Mouse (Mus musculus) ovary, postnatal 36 days (tissue): Measurements from ENCODE around the gene Nsf.
"Not testable (repeated sequence)": the region's sequence is repeated elsewhere in the genome, so short reads cannot be mapped to it uniquely, and the experiment has no call there.

Experiments
- DNase-seq: peaks from one replicate; pipeline ENCODE4 v3.0.0; 2022; ENCODE audit warnings: low spot score, mixed read lengths

The Nsf gene

DNA sequence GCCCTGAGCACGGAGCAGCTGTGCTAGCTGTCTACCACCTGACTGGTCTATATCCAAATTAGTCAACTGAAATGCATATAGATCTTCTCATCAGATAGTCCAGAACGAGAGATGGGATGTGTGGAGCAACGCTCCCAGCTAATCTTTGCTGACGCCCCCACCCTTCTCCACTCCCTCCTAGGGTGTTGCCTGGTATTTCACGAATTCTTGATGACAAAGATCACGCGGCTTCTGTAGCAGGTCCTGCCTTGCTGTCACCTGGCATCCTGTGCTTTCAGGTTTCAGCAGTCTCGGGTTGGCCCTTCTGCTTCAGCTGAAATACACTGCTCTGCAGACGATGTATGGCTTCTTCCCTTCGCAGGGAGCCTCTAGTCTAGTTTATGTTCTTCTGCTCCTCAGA lies 61.0 kb downstream of the Nsf start:
- DNase-seq = no peak

DNA sequence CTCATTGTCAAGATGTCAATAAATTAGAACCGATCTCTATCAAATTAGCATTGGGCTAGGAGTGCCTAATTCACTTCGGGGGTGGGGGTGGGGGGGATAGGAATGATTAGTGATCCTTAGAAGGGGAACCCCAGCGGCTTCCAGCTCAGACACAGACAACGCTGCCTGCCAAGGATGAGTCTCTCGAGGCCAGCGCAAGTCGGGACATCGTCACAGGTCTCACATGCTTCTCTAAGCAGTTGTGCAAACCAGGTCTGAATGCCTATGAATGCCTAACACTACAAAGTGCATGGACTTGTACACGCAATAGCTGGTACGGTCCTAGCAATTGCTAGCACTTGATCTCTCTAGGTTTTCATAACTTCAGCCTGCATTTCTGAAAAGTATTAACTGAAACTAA lies 62.1 kb downstream of the Nsf start:
- DNase-seq = no peak

DNA sequence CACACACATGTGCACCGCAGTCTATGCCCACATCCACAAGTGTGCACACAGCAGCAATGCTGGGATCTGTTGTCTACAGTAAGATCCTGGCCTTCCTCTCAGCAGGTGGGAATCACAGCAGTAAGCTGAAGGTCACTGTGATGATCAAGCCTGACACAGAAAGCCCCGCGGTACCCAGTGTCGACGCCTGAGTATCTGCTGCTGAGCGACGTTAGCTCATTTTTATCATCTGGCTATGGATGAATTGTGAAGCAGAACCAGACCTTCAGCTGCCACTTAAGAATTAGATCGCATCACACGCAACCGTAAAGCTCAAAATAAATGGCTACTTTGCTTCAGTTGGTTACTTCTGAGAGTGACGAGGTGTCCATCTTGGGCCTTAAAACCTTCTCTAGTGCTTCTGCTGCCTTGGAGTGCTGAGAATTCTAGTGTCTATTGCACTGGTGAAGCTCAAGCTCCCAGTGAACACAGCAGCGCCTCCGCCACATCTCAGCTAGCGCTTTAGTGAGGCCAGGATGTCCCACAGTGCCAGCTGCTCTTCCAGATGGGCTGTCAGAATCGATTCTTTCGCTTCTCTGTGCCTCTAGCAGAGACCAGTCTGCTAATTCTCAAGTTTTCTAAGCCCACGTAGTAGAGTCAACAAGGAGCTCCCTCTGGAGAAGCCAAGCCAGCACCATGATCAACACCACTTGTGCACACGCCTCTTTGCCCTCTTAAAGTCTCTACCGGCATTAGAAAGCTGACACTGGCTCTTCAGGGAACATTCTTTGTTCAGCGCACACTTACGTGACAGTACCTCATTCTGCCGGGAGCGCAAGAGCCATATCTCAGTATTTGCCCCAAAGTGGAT lies 63.3 kb downstream of the Nsf start:
- no peak for DNase-seq

DNA sequence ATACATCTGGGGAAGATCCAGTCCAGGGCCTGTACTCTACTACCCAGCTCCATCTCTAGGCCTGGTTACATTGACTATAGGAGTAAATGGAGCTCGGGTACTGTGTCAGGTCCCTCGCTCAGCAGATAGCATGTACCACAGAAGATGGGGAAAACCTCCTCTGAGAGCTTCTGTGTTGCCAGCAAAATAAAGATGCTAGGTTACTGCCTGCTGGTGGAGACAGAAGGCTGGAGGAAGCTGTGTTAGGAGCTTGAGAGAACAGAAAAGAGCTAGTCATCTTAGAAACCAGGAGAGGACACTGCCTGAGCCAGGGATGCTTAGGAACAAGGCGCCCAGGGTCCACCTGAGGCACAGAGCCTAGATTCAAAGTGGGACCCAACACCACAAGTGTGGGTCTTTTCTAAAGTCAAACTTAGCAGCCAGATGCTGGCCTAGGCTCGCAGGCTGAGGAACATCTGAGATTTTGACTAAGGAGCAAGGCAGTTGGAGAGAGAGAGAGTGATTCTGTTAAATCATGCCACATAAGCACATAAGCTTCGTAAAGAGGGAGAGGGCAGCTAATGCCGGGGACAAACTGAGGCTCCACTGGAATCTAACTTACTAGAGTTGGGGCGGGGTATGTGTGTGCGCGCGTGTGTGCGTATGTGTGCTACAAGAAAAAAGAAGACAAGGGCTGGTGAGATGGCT lies 66.0 kb downstream of the Nsf start:
- no peak for DNase-seq

DNA sequence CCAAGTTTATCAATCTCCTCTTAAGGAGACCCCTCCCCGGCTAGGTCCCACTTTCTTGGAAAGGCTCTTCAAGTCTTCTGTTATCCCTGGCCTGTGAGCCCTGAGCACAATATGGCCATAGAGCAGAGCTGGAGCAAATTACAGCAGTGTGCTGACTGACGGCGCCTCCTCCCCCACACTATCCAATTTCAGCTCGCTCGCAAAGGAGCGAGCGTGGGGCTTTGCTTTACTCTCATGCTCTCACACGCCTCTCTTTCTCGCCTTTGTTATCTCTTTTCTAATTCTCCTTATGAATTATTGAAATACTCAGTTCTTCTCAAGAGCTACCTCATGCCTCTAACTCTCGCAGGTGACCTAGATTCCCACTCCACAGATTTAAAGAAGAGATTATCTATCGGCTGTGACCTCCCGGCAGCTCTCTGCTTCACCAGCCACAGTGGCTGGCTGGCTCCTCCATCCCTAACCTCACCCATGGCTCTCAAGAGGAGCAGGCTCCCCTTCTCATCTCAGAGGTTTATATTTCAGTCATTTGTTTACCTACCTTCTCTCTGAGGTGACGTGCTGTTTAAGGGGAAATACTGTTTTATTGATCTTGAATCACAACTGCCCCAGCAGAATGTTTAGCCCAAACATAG lies 69.0 kb downstream of the Nsf start:
- no peak for DNase-seq

- DNase-seq = no peak
Measured at GRCm38 (mm10) chr11:103883793-103884192, 70.1 kb downstream of the Nsf start.

DNA sequence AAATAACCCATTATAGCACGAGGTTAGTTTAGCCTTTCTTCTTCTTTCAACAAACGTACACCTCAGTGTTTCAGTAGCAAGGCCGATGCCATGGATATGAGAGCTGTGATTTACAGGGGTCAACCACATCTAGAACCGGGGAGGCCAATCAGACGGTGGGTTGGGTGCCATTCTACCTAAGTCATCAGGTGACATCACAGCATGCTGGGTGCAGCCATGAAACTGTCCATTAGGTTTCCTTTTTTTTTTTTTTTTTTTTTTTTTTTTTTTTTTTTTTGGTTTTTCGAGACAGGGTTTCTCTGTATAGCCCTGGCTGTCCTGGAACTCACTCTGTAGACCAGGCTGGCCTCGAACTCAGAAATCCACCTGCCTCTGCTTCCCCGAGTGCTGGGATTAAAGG lies 74.4 kb downstream of the Nsf start:
- not testable (repeated sequence) for DNase-seq

DNA sequence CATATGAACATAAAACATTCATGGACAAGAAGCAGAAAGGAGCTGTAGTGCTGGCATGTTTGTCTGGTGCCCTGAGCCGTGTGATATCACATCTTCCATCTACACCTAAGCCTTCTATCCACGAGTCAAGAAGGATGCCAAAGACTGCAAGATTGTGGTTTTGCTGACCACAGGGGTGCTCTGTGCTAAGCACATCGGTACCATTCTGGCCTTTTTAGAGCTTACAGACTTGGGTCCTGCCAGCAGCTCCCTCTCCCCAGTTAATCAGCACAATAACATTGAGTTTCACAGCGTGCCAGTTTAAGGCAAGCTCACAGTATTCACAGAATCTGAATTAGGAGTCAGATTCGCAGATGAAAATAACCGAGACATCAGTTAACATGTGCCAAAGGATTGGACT lies 75.4 kb downstream of the Nsf start:
- no peak for DNase-seq

GRCm38 (mm10) chr11:103870352-103870751 lies 83.5 kb downstream of the Nsf start:
- no peak for DNase-seq

GRCm38 (mm10) chr11:103867702-103868101 lies 86.2 kb downstream of the Nsf start:
- DNase-seq = no peak

- DNase-seq = no peak
Measured at GRCm38 (mm10) chr11:103865346-103865745, 88.5 kb downstream of the Nsf start.

DNA sequence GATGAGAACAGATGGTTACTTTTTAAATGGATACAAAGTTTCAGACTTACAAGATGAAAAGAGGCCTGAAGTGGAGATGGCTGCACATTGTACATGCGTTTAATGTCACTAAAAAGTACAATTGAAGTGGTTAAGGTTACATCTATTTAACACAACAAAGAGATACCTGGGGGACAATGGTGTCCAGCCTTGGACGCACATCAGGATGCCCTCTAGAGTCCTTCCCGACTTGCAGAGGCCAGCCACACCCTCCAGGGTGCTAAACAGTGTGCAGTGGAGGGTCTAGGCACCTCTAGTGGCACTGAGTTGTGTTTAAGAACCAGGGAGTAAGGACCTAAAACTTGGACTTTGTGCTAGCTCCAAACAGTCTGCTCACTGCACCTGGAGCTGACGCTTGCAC lies 89.4 kb downstream of the Nsf start:
- DNase-seq = no peak

- no peak for DNase-seq
Measured at GRCm38 (mm10) chr11:103862951-103863350, 90.9 kb downstream of the Nsf start.

GRCm38 (mm10) chr11:103859933-103860610 lies 93.8 kb downstream of the Nsf start:
- DNase-seq = no peak

- DNase-seq = no peak
Measured at GRCm38 (mm10) chr11:103858760-103859159, 95.1 kb downstream of the Nsf start.

- no peak for DNase-seq
Measured at GRCm38 (mm10) chr11:103856641-103857040, 97.2 kb downstream of the Nsf start.

- no peak for DNase-seq
Measured at GRCm38 (mm10) chr11:103854294-103854693, 99.6 kb downstream of the Nsf start.

GRCm38 (mm10) chr11:103853284-103853920 lies 100.5 kb downstream of the Nsf start:
- no peak for DNase-seq

GRCm38 (mm10) chr11:103852590-103853283 lies 101.1 kb downstream of the Nsf start:
- DNase-seq = no peak

- DNase-seq = no peak
Measured at GRCm38 (mm10) chr11:103848287-103848686, 105.6 kb downstream of the Nsf start.

DNA sequence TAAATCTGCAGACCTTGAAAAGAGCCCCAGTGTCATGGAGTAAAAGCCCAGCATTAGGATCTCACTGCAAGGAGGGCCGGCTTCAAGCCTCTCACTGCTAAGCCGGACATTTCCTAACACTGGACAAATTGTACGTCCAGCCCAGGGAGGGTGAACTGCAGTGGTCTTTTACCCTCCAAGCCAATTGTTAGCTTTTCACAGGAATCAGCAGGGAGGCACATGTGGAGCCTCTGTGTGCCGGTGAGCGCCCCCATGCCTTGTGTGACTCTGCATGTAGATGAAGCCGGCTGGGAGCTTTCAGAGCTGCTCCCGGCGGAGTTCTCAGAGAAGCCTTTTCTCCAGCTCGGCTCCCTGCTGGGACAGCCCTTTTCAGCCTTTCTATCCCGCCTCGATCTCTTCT lies 113.0 kb downstream of the Nsf start:
- DNase-seq = no peak
